Mouse (Mus musculus): ENCODE data around the gene Klhl12. TPM values are rescaled to one million over a fixed set of nuclear protein-coding genes. Genes with fewer than 3 reads are reported as not detected.
A peak's percentile ranks its signal among the peaks of the same experiment; 100 is the strongest.
"Not testable (repeated sequence)": the region's sequence is repeated elsewhere in the genome, so short reads cannot be mapped to it uniquely, and the experiment has no call there.

Gene Klhl12
- total and polyA plus RNA-seq, 2 experiments from 2014 or later: 13.6 to 17.5 TPM

GRCm38 (mm10) chr1:134518677-134519076 is 63.3 kb downstream of the Klhl12 start:
- no peak overlapping the region for H3K4me2 ChIP-seq (ENCODE audit: low read depth, low read length)
- TF ChIP-seq CTCF (IDR thresholded peaks at IDR 0.05; ENCODE audit: low read depth) (peak; percentile 87), EP300 (IDR thresholded peaks at IDR 0.05; ENCODE audit: low read depth) (no peak)
- H3K36me3 ChIP-seq (replicated peaks; ENCODE audit: control insufficient read depth, insufficient read depth, low read length): no peaks in the 10 kb centered on the region
- peak; percentile 91 for DNase-seq (ENCODE audit: low spot score)
- no peaks in the 10 kb centered on the region for H3K27me3 ChIP-seq (ENCODE audit: control insufficient read depth, insufficient read depth, low read length)
- H3K9me3 ChIP-seq (replicated peaks; ENCODE audit: control insufficient read depth, low read length): no peaks in the 10 kb centered on the region
- no peak overlapping the region for H3K9ac ChIP-seq (replicated peaks; ENCODE audit: low read depth, low read length)
- no peaks in the 10 kb centered on the region for H3K4me1 ChIP-seq (ENCODE audit: control insufficient read depth, insufficient read depth)
- ATAC-seq (ENCODE audit: insufficient read depth, low read depth): peak; percentile 78
- no peak overlapping the region for H3K4me3 ChIP-seq (ENCODE audit: low read depth, low read length)
- no peak overlapping the region for H3K27ac ChIP-seq (ENCODE audit: low read depth)
- WGBS: 2% methylated on average over 7 of the region's 7 CpGs

- not testable (repeated sequence) for H3K27me3 ChIP-seq (ENCODE audit: control insufficient read depth, insufficient read depth, low read length); ATAC-seq (ENCODE audit: insufficient read depth, low read depth); H3K9ac ChIP-seq (replicated peaks; ENCODE audit: low read depth, low read length); H3K4me1 ChIP-seq (ENCODE audit: control insufficient read depth, insufficient read depth); H3K9me3 ChIP-seq (replicated peaks; ENCODE audit: control insufficient read depth, low read length); DNase-seq (ENCODE audit: low spot score); H3K4me2 ChIP-seq (ENCODE audit: low read depth, low read length); H3K36me3 ChIP-seq (replicated peaks; ENCODE audit: control insufficient read depth, insufficient read depth, low read length); H3K27ac ChIP-seq (ENCODE audit: low read depth); H3K4me3 ChIP-seq (ENCODE audit: low read depth, low read length)
- WGBS: 80% methylated on average over 5 of the region's 5 CpGs
These were observed 63.9 kb downstream of the Klhl12 start for GRCm38 (mm10) chr1:134519201-134519600.

GRCm38 (mm10) chr1:134520001-134520721 is 64.8 kb downstream of the Klhl12 start:
- Histone ChIP-seq H3K4me3 (ENCODE audit: low read depth, low read length) (no peak overlapping the region), H3K27me3 (ENCODE audit: control insufficient read depth, insufficient read depth, low read length) (no peaks in the 10 kb centered on the region), H3K4me1 (ENCODE audit: control insufficient read depth, insufficient read depth) (no peaks in the 10 kb centered on the region), H3K9me3 (replicated peaks; ENCODE audit: control insufficient read depth, low read length) (no peaks in the 10 kb centered on the region), H3K36me3 (replicated peaks; ENCODE audit: control insufficient read depth, insufficient read depth, low read length) (no peaks in the 10 kb centered on the region), H3K4me2 (ENCODE audit: low read depth, low read length) (no peak overlapping the region), H3K27ac (ENCODE audit: low read depth) (no peak overlapping the region), H3K9ac (replicated peaks; ENCODE audit: low read depth, low read length) (no peak overlapping the region)
- TF ChIP-seq EP300 (IDR thresholded peaks at IDR 0.05; ENCODE audit: low read depth): no peak
- no peak for TF ChIP-seq CTCF (IDR thresholded peaks at IDR 0.05; ENCODE audit: low read depth)
- ATAC-seq (ENCODE audit: insufficient read depth, low read depth) (no peak), DNase-seq (ENCODE audit: low spot score) (no peak)
- WGBS: 54% methylated on average over 8 of the region's 8 CpGs

GRCm38 (mm10) chr1:134521163-134521562 is 65.8 kb downstream of the Klhl12 start:
- Histone ChIP-seq H3K27me3 (ENCODE audit: control insufficient read depth, insufficient read depth, low read length) (no peaks in the 10 kb centered on the region), H3K27ac (ENCODE audit: low read depth) (no peak overlapping the region), H3K4me3 (ENCODE audit: low read depth, low read length) (no peak overlapping the region), H3K36me3 (replicated peaks; ENCODE audit: control insufficient read depth, insufficient read depth, low read length) (no peaks in the 10 kb centered on the region), H3K4me1 (ENCODE audit: control insufficient read depth, insufficient read depth) (no peaks in the 10 kb centered on the region), H3K9ac (replicated peaks; ENCODE audit: low read depth, low read length) (no peak overlapping the region), H3K4me2 (ENCODE audit: low read depth, low read length) (no peak overlapping the region), H3K9me3 (replicated peaks; ENCODE audit: control insufficient read depth, low read length) (no peaks in the 10 kb centered on the region)
- DNase-seq (ENCODE audit: low spot score) (no peak), ATAC-seq (ENCODE audit: insufficient read depth, low read depth) (no peak)
- 69% methylated on average over 7 of the region's 7 CpGs for WGBS
- TF ChIP-seq EP300 (IDR thresholded peaks at IDR 0.05; ENCODE audit: low read depth) (no peak), CTCF (IDR thresholded peaks at IDR 0.05; ENCODE audit: low read depth) (no peak)

- ATAC-seq (ENCODE audit: insufficient read depth, low read depth): no peak
- H3K27ac ChIP-seq (ENCODE audit: low read depth): no peak overlapping the region
- H3K27me3 ChIP-seq (ENCODE audit: control insufficient read depth, insufficient read depth, low read length): no peaks in the 10 kb centered on the region
- H3K4me2 ChIP-seq (ENCODE audit: low read depth, low read length): no peak overlapping the region
- no peak overlapping the region for H3K9ac ChIP-seq (replicated peaks; ENCODE audit: low read depth, low read length)
- no peaks in the 10 kb centered on the region for H3K36me3 ChIP-seq (replicated peaks; ENCODE audit: control insufficient read depth, insufficient read depth, low read length)
- TF ChIP-seq CTCF (IDR thresholded peaks at IDR 0.05; ENCODE audit: low read depth) (no peak), EP300 (IDR thresholded peaks at IDR 0.05; ENCODE audit: low read depth) (no peak)
- 63% methylated on average over 2 of the region's 2 CpGs for WGBS
- H3K4me1 ChIP-seq (ENCODE audit: control insufficient read depth, insufficient read depth): no peaks in the 10 kb centered on the region
- H3K9me3 ChIP-seq (replicated peaks; ENCODE audit: control insufficient read depth, low read length): no peaks in the 10 kb centered on the region
- DNase-seq (ENCODE audit: low spot score): no peak
- H3K4me3 ChIP-seq (ENCODE audit: low read depth, low read length): no peak overlapping the region
These were observed 67.0 kb downstream of the Klhl12 start for GRCm38 (mm10) chr1:134522325-134522724.

- H3K27me3 ChIP-seq (ENCODE audit: control insufficient read depth, insufficient read depth, low read length): no peaks in the 10 kb centered on the region
- no peak overlapping the region for H3K4me3 ChIP-seq (ENCODE audit: low read depth, low read length)
- no peak overlapping the region for H3K4me2 ChIP-seq (ENCODE audit: low read depth, low read length)
- WGBS: 71% methylated on average over 5 of the region's 5 CpGs
- no peak overlapping the region for H3K27ac ChIP-seq (ENCODE audit: low read depth)
- TF ChIP-seq CTCF (IDR thresholded peaks at IDR 0.05; ENCODE audit: low read depth): peak; percentile 20
- TF ChIP-seq EP300 (IDR thresholded peaks at IDR 0.05; ENCODE audit: low read depth): no peak
- no peak for DNase-seq (ENCODE audit: low spot score)
- no peak overlapping the region for H3K9ac ChIP-seq (replicated peaks; ENCODE audit: low read depth, low read length)
- no peaks in the 10 kb centered on the region for H3K36me3 ChIP-seq (replicated peaks; ENCODE audit: control insufficient read depth, insufficient read depth, low read length)
- H3K4me1 ChIP-seq (ENCODE audit: control insufficient read depth, insufficient read depth): no peaks in the 10 kb centered on the region
- ATAC-seq (ENCODE audit: insufficient read depth, low read depth): no peak
- no peaks in the 10 kb centered on the region for H3K9me3 ChIP-seq (replicated peaks; ENCODE audit: control insufficient read depth, low read length)
These were observed 69.1 kb downstream of the Klhl12 start for GRCm38 (mm10) chr1:134524424-134524823.

All from heart, postnatal 0 days (tissue).